Mouse (Mus musculus) limb, embryonic 13.5 days (tissue): ENCODE results near the gene Adcy6. TPM values are rescaled to one million over a fixed set of nuclear protein-coding genes. Genes with fewer than 3 reads are reported as not detected.
A peak's percentile ranks its signal among the peaks of the same experiment; 100 is the strongest.

ENCODE experiments used
- ATAC-seq: fragments of 200-750 bp; cut with Nextera tagmentation; 2 replicates; pipeline ENCODE4 v1.8.0; 2017; ENCODE audit warnings: low read depth, moderate number of reproducible peaks, moderate TSS enrichment; ENCODE audit not compliant: low FRiP score
- H3K27ac ChIP-seq: fragments of 300-500 bp; sonication (generic); 2 replicates; pipeline ENCODE4 v1.5.1; 2015; ENCODE audit warnings: inconsistent platforms, mild to moderate bottlenecking, moderate library complexity
- H3K27me3 ChIP-seq: fragments of 300-500 bp; sonication (generic); 2 replicates; pipeline ENCODE4 v1.6.1; 2015; ENCODE audit warnings: mild to moderate bottlenecking, inconsistent platforms
- H3K36me3 ChIP-seq: fragments of 300-500 bp; sonication (generic); 2 replicates; pipeline ENCODE4 v1.6.1; 2015; ENCODE audit warnings: inconsistent platforms, mild to moderate bottlenecking, moderate library complexity
- H3K4me1 ChIP-seq: fragments of 300-500 bp; sonication (generic); 2 replicates; pipeline ENCODE4 v1.6.1; 2015; ENCODE audit warnings: inconsistent platforms
- H3K4me2 ChIP-seq: fragments of 300-500 bp; sonication (generic); replicated peaks from 2 replicates; pipeline ENCODE4 v1.6.1; 2015; ENCODE audit warnings: inconsistent platforms, mild to moderate bottlenecking, moderate library complexity
- H3K4me3 ChIP-seq: fragments of 300-500 bp; sonication (generic); 2 replicates; pipeline ENCODE4 v1.5.1; 2015; ENCODE audit warnings: moderate library complexity, mild to moderate bottlenecking, inconsistent platforms
- H3K9ac ChIP-seq: fragments of 300-500 bp; sonication (generic); 2 replicates; pipeline ENCODE4 v1.6.1; 2015; ENCODE audit warnings: mild to moderate bottlenecking, inconsistent platforms
- H3K9me3 ChIP-seq: fragments of 300-500 bp; sonication (generic); 2 replicates; pipeline ENCODE4 v1.6.1; 2016; ENCODE audit warnings: inconsistent platforms
- WGBS: fragments of 180-500 bp; shearing (Covaris S2); methylation state at CpG from one replicate; pipeline ENCODE4 v1.1.7; 2015; 5-methylcytosine and 5-hydroxymethylcytosine counted together
- polyA plus RNA-seq: library from polyadenylated mRNA; unstranded; fragments of >200 nt; fragmentation: Nextera tagmentation; extraction: Ambion mirVana; gene quantifications from 2 replicates; pipeline ENCODE4 v1.2.1, GENCODE M21; 2015

The Adcy6 gene
- polyA plus RNA-seq: 16.9 and 17.1 TPM in 2 replicates

GRCm38 (mm10) chr15:98609331-98610130 lies at the start of gene Adcy6:
Gene Adcy6, minus strand, starts transcription at chr15:98610076.
- Histone ChIP-seq H3K27me3 (no peaks in the 10 kb centered on the region), H3K36me3 (peaks cover 14% of the 10 kb centered on the region), H3K9ac (peak within 1 kb of the TSS; percentile 90), H3K4me3 (peak within 1 kb of the TSS; percentile 79), H3K4me2 (peak within 1 kb of the TSS; percentile 87), H3K4me1 (peaks cover 30% of the 10 kb centered on the region), H3K9me3 (no peaks in the 10 kb centered on the region), H3K27ac (peak within 1 kb of the TSS; percentile 93)
- WGBS: 1% methylated on average over 61 of the region's 75 CpGs
- peak; percentile 86 for ATAC-seq

GRCm38 (mm10) chr15:98656982-98657751 lies 47.3 kb upstream of the Adcy6 start:
- Histone ChIP-seq H3K27ac (no peak overlapping the region), H3K4me3 (no peak overlapping the region), H3K27me3 (no peaks in the 10 kb centered on the region), H3K4me2 (no peak overlapping the region), H3K9me3 (no peaks in the 10 kb centered on the region; the same call in 1 of the 2 replicates), H3K4me1 (peaks cover 16% of the 10 kb centered on the region), H3K36me3 (peaks cover 84% of the 10 kb centered on the region), H3K9ac (no peak overlapping the region)
- WGBS: 83% methylated on average over 15 of the region's 15 CpGs
- no peak for ATAC-seq

DNA sequence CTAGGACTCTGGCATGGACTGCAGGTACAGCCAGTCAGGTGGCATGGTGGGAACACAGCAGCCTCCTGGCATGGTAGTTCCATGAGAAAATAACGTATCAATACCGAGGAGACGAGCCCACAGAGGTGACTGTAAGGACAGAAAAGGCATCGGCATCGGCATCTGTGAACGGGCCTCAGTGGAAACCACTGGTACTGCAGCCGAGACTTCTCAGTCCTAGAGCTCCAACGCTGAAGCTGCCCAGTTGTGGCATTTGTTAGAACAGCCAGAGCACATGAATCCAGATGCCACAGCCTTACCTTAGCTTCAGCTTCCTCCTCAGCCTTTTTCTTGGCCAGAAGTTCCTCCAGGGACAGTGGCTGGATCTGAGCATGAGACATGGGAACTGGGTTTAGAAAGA lies 42.3 kb upstream of the Adcy6 start:
- Histone ChIP-seq H3K4me2 (no peak overlapping the region), H3K36me3 (peaks cover 100% of the 10 kb centered on the region), H3K4me3 (no peak overlapping the region), H3K4me1 (no peaks in the 10 kb centered on the region), H3K9ac (no peak overlapping the region), H3K27me3 (no peaks in the 10 kb centered on the region), H3K9me3 (no peaks in the 10 kb centered on the region), H3K27ac (no peak overlapping the region)
- no peak for ATAC-seq
- 94% methylated on average over 8 of the region's 8 CpGs for WGBS

- no peaks in the 10 kb centered on the region for H3K27me3 ChIP-seq
- WGBS: 90% methylated on average over 15 of the region's 15 CpGs
- H3K4me1 ChIP-seq: no peaks in the 10 kb centered on the region
- H3K9ac ChIP-seq: no peak overlapping the region
- no peak overlapping the region for H3K4me2 ChIP-seq
- peaks cover 100% of the 10 kb centered on the region for H3K36me3 ChIP-seq
- no peak overlapping the region for H3K27ac ChIP-seq
- no peaks in the 10 kb centered on the region for H3K9me3 ChIP-seq
- no peak for ATAC-seq
- no peak overlapping the region for H3K4me3 ChIP-seq
These were observed 41.6 kb upstream of the Adcy6 start for GRCm38 (mm10) chr15:98651431-98651830.

- no peak overlapping the region for H3K27ac ChIP-seq
- no peak for ATAC-seq
- peaks cover 100% of the 10 kb centered on the region for H3K36me3 ChIP-seq
- 87% methylated on average over 3 of the region's 3 CpGs for WGBS
- H3K9me3 ChIP-seq: no peaks in the 10 kb centered on the region
- H3K4me3 ChIP-seq: no peak overlapping the region
- H3K9ac ChIP-seq: no peak overlapping the region
- H3K4me2 ChIP-seq: no peak overlapping the region
- no peaks in the 10 kb centered on the region for H3K4me1 ChIP-seq
- no peaks in the 10 kb centered on the region for H3K27me3 ChIP-seq
These were observed 38.2 kb upstream of the Adcy6 start for GRCm38 (mm10) chr15:98648071-98648470.

DNA sequence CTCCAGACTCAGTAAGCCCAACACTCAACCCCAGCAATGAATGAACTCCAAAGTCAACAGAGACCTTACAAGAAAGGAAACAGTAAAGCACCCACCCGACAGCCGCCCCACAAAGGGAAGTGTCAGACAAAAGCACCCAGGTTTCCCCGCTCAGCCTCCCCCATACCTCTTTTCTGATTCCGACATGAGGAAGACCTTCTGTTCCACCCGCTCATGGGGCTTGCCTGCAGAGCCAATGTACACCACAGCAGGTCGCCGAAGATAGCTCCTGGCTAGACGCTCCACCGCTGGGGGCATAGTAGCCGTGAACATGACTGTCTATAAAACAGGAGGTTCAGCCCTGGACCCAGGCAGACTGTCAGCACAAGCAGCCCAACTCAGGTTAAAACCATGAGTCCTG lies 37.4 kb upstream of the Adcy6 start:
- Histone ChIP-seq H3K27ac (no peak overlapping the region), H3K4me1 (no peaks in the 10 kb centered on the region), H3K9ac (no peak overlapping the region), H3K36me3 (peaks cover 100% of the 10 kb centered on the region), H3K4me2 (no peak overlapping the region), H3K27me3 (no peaks in the 10 kb centered on the region), H3K4me3 (no peak overlapping the region), H3K9me3 (no peaks in the 10 kb centered on the region)
- ATAC-seq: no peak
- 92% methylated on average over 10 of the region's 10 CpGs for WGBS

DNA sequence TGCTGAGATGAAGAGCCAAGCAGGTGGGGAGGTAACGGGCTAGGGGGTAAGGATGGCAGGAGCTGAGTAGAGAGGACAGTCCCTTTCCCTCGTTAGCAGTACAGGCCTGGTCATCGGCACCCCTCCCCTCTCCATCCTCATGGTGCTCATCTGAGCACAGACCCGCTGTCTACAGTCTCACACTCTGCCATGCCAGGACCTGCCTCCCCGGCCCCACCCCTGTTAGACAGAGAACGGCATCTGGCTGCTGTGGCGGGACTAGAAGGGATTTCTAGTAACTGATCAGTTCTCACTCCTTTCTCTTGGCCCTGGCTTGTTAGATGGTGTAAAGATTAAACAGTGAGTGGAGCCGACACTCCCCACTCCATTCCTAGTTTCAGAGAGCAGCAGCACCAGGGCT lies 36.9 kb upstream of the Adcy6 start:
- Histone ChIP-seq H3K9ac (no peak overlapping the region), H3K4me2 (no peak overlapping the region), H3K27me3 (no peaks in the 10 kb centered on the region), H3K27ac (no peak overlapping the region), H3K4me1 (no peaks in the 10 kb centered on the region), H3K4me3 (no peak overlapping the region), H3K9me3 (no peaks in the 10 kb centered on the region), H3K36me3 (peaks cover 100% of the 10 kb centered on the region)
- WGBS: 77% methylated on average over 8 of the region's 8 CpGs
- no peak for ATAC-seq

DNA sequence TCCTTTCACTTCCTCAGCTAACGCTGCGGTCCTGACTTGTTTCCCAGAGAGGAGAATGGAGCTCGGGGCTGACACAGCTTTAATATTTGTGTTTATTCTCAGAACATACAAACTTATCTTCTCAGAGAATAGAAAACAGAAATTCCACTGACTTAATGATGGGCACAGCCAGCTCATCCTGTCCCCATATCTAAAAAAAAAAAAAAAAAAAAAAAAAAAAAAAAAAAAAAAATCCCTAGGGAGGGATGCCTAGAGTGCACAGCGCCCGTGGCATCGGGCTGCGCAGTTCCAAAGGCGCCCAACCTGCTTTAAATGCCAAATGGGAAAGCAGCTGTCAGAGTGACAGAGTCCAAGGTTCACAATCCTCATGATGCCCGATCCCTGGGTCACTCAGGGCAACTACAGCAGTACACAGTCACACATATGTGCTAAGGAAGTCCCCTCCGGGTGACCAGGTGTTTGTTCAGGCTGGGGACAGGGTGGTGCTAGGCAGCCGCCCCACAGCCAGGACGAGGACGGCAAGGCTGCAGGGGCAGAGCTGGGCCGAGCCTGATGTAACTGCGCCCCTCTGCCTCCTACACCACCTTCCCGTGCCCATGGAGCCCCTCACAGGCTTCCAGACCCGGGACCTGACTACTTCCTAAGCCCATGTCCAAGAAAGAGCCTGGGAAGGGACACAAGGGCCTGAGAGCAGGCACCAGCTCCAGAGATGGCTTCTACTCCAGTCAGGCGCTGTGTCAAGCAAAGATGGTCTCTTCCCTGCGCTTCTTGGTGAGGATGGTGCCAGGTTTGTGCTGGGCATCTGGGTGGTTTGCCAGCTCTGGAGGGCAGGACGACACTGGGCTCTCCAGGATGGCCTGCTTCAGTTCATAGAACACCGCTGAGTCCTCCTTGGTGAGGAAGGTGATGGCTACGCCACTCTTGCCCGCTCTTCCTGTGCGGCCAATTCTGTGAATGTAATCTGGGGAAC lies 35.5 kb upstream of the Adcy6 start:
- H3K9ac ChIP-seq: no peak overlapping the region
- H3K36me3 ChIP-seq: peaks cover 99% of the 10 kb centered on the region
- H3K4me3 ChIP-seq: no peak overlapping the region
- ATAC-seq: no peak
- H3K4me2 ChIP-seq: no peak overlapping the region
- no peak overlapping the region for H3K27ac ChIP-seq
- H3K9me3 ChIP-seq: no peaks in the 10 kb centered on the region
- H3K4me1 ChIP-seq: no peaks in the 10 kb centered on the region
- no peaks in the 10 kb centered on the region for H3K27me3 ChIP-seq
- WGBS: 91% methylated on average over 24 of the region's 24 CpGs

- H3K36me3 ChIP-seq: peaks cover 99% of the 10 kb centered on the region
- H3K27ac ChIP-seq: no peak overlapping the region
- H3K4me3 ChIP-seq: no peak overlapping the region
- no peak for ATAC-seq
- 88% methylated on average over 12 of the region's 12 CpGs for WGBS
- H3K4me1 ChIP-seq: peaks cover 5% of the 10 kb centered on the region; the same call in 1 of the 2 replicates
- H3K9me3 ChIP-seq: no peaks in the 10 kb centered on the region
- H3K27me3 ChIP-seq: no peaks in the 10 kb centered on the region
- no peak overlapping the region for H3K4me2 ChIP-seq
- no peak overlapping the region for H3K9ac ChIP-seq
These were observed 34.5 kb upstream of the Adcy6 start for GRCm38 (mm10) chr15:98644406-98644805.

DNA sequence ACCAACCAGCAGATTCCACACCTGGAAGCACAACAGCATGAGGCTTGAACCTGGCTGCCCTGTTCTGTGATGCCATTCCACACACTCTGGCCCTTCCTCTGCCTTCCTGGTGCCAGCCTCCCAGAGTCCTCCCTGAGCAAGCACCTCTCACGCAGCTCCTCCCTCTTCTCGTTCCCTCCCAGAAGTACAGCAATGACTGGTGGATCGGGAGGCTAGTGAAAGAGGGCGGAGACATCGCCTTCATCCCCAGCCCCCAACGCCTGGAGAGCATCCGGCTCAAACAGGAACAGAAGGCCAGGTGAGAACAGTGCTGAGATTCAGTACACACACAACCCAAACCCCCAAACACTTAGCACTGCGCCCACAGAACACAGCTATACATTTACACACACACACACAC lies 30.3 kb upstream of the Adcy6 start:
- no peak overlapping the region; the same call in 1 of the 2 replicates for H3K9ac ChIP-seq

DNA sequence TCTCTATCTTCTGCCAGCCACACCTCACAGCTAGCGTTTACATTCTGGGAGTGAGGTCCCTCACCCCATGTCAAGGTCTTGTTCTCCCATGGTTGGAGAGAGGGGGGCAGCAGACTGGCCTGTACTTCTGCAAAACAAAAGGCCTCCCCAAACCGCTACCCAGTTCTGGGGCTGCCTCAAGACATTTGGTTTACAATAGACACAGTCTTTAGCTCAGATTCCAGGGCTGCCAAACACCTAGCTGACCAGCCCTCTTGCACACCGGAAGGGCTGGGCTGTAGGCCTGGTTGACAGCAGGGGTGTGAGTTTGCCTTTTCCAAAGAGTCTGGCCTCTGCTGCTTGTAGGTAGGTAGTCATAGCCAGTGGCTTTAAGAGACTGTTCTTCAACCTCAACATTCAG lies 27.3 kb upstream of the Adcy6 start:
- Histone ChIP-seq H3K4me1 (peaks cover 49% of the 10 kb centered on the region), H3K27me3 (peaks cover 30% of the 10 kb centered on the region), H3K4me3 (no peak overlapping the region), H3K36me3 (peaks cover 32% of the 10 kb centered on the region), H3K27ac (no peak overlapping the region), H3K9me3 (no peaks in the 10 kb centered on the region), H3K4me2 (no peak overlapping the region), H3K9ac (no peak overlapping the region)
- no peak for ATAC-seq
- 46% methylated on average over 3 of the region's 3 CpGs for WGBS

More for the DNA sequence above, 30.3 kb upstream of the Adcy6 start:
- Histone ChIP-seq H3K36me3 (peaks cover 62% of the 10 kb centered on the region), H3K4me3 (no peak overlapping the region), H3K9me3 (no peaks in the 10 kb centered on the region), H3K4me2 (no peak overlapping the region), H3K27ac (no peak overlapping the region; the same call in 1 of the 2 replicates), H3K27me3 (peaks cover 9% of the 10 kb centered on the region), H3K4me1 (peaks cover 28% of the 10 kb centered on the region)
- WGBS: 18% methylated on average over 8 of the region's 8 CpGs
- no peak for ATAC-seq
